Mouse (Mus musculus) layer of hippocampus, postnatal 14 days (tissue): ENCODE measurements around the gene Pla2g4f. TPM values are rescaled to one million over a fixed set of nuclear protein-coding genes. Genes with fewer than 3 reads are reported as not detected.
A peak's percentile ranks its signal among the peaks of the same experiment; 100 is the strongest.

Experiments
- DNase-seq, 2 experiments: peaks; one replicate each; pipeline ENCODE4 v3.0.0; 2021 to 2022; ENCODE audit warnings: low spot score in 2 of 2, mixed read lengths in 1 of 2
- total RNA-seq, 2 experiments: library from RNA; stranded (reverse); gene quantifications; 2 replicates each; pipeline ENCODE4 v1.2.3; 2021

Pla2g4f gene
- total RNA-seq, 2 experiments from 2014 or later: 0.17 TPM; not detected in 1

DNA sequence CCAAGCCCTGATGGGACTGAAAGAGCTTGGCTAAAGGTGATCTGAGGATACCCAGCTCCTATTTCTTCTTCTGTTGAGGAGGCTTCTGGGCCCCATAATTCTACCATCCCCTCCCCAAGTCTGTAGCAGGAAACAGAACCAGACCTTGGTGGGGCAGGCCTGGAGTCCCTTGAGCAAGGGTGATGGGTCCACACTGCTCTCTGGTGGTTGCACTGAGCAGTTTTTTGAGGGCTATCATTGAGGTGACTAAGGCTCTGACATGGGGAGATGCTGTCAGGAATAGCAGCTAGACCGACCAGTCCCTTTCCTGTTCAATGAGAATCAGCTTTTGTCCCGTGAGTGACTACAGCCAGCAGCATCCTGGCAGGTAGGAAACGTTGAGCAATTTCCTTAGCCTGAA is 32.7 kb downstream of the Pla2g4f start:
- no peak for DNase-seq

DNA sequence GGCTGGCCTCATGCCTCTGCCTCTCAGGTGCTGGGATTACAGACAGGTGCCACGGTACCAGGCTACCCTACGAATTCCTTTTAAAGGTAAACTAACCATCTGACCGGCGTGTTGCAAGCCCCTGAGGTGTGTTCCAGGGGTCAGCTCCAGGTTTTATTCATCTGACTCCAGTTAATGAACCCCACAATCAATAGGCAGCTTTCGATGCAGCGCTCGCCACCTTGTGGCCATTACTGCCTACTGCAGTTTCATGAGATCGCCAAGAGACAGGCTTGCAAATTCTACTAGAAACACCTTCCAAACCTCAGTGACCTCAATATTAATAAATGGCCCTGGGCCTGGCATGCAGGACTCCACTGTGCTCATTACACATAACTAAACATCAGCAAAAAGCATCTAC is 34.0 kb downstream of the Pla2g4f start:
- DNase-seq: peak; percentile 62 to 65

DNA sequence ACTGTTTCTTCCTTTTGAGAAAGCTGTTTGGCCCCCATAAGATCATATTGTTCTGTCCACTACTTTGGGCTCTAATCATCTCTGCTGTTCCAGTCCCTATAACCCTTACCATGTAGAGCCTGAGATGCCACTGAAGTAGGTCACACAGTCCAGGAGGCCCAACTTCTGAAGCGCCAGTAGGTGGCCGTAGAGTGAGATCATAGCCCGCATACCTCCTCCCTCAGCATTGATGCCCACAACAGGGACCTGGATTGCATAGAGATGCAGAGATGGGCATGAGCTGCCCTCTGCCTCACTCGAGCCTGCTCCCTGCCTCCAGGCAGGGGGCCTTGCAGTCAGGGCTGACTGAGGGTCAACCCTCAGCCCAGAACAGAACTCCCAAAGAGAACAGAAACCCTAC is 37.0 kb downstream of the Pla2g4f start:
- no peak for DNase-seq

DNA sequence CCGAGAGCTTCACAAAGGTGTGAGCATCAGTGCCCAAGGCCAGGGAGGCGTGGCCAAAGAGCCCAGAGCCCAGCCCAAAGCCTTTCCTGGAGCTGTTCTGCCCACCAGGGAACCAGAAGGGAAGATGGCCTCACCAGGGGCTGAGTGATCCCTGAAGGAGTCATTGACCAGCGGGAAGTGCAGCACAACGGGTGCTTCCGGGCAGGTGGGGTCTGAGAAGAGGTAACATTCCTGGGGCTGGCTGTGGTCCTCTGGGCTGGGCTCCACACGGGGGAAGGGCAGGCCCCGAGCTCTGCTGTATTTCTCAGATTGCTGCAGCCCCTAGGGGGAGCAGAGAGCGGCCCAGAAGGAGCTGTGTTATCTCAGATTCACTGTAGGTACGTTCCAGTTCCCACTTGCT is 45.3 kb downstream of the Pla2g4f start:
- no peak for DNase-seq

DNA sequence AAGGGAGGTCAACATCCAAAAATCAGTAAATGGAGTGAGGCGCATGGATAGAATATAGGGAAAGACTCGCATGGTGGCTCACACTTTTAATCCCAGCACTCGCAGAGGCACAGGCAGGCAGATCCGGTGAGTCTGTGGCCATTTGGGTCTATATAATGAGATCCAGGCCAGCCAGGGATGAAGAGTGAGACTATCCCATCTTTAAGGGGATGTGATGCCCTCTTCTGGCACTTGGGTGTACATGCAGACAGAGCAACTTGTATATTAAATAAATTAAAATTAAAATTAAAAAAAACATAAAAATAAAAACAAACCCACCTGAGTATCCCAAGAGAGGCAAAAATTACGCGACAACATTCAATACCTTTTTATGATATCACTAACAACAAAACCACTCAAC is 48.4 kb downstream of the Pla2g4f start:
- DNase-seq: no peak

DNA sequence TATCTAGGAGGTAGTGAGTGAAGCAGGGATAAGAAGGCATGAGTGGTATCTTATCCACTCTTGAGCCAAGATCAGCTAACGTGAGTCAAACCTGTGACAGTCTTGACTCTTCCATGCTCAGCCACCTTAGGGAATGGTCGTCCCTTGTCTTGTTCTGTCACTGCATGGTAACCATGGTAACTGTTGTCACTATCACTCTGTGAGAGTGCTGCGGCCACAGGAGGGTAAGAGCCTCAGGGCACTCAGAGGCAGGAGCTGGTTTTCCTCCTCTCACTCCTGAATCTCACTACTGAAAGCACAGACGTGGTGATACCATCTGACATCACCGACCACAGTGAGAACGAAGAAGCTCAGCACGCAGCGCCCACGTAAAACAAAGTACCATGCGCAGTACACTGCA is 49.1 kb downstream of the Pla2g4f start:
- no peak for DNase-seq

DNA sequence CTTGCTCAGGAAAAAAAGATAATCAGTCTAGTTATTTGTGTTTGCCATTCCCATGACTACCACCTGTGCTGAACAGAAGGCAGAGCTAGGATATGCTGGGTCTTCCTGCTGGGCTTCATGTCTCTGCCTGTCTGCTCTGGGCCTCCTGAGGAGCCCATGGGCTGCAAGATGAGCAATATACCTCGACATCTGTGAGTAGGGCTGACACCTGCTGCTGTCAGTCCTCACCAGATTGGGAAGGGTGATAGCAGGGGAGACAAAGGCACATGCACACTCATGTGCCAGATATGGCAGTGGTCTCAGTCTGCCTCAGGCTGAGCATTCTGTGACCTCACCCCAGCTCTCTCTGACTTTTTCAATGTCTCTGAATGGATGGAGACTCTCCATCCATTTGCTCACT is 51.1 kb downstream of the Pla2g4f start:
- no peak for DNase-seq

DNA sequence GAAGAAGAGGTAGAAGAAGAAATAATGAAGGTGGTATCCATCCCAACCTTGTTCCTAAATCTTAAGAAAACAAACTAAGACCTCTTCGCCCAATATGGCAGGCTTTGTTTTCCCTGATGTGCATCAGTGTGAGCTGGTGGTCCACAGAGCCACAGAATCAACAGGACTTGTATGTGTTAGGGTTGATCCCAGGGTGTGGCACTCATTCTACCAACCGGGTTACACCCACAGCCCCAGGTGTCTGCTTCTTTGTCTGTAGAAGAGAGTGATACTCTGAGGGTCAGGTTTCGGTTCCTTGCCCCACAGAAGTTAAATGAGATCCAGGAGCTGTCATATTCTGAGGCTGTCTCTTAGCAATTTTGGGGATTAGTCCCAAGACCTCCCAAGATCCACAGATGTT is 52.6 kb downstream of the Pla2g4f start:
- DNase-seq: no peak

DNA sequence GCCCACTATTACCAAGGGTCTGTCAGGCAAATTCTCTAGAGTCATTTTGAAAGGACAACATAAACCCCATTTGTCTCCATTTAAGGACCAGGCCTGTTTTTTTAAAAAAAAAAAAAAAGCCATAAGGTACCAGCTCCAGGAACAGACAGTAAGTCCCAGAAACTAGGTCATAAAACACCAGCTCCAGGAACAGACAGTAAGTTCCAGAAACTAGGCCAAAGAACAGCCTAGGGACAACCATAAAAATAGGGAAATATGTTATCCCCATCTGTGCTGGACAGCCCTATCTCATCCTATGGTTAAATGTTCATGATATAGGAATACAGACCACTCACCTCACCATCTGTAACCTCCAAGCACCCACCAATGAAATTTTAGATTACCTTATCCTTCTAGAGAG is 57.7 kb downstream of the Pla2g4f start:
- DNase-seq: no peak

DNA sequence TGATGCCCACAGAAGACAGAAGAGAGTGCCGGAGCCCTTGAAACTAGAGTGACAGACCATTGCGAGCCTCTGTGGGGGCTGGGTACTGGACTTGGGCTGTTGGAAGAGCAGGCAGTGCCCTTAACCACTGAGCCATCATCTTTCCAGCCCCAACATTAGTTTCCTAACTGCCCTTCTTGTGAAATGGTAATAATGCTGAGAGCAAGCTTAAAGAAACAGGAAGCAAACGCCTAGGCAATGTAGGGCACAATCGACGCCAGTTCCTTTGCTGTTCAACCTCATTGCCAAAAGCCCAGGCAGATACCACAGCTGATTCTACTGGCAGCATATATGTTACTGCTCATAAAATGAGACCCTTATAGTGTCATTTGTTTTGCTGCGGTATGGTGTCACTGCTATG is 61.3 kb downstream of the Pla2g4f start:
- DNase-seq: no peak

Other genes starting within 250 kb of the Pla2g4f start
- 1 to 10 TPM; 9.7 to 9.8 TPM for gene Ehd4, start 159.6 kb downstream of the Pla2g4f start, total RNA-seq
- 1 to 10 TPM; 8.4 to 9.3 TPM for gene Pla2g4e, start 68.8 kb downstream of the Pla2g4f start, total RNA-seq
- gene Pla2g4d, start 25.0 kb downstream of the Pla2g4f start, total RNA-seq: under 1 TPM in 1 of 2 experiments, not detected in 1; 0.12 TPM
- gene Vps39, start 39.0 kb upstream of the Pla2g4f start, total RNA-seq: 10 to 100 TPM; 59.3 to 66.2 TPM
- gene Ganc, start 89.7 kb upstream of the Pla2g4f start, total RNA-seq: 10 to 100 TPM; 11.4 to 12.1 TPM
- gene Tmem87a, start 89.9 kb upstream of the Pla2g4f start, total RNA-seq: 10 to 100 TPM; 34.3 to 37.2 TPM
- 10 to 100 TPM in 1 of 2 experiments, 1 to 10 TPM in 1; 6.7 to 10.2 TPM for gene Capn3, start 141.9 kb upstream of the Pla2g4f start, total RNA-seq
- 100 to 1,000 TPM; 104 to 113 TPM for gene Zfp106, start 249.7 kb upstream of the Pla2g4f start, total RNA-seq